Mouse (Mus musculus) liver, postnatal 0 days (tissue): Measurements from ENCODE around the gene Kcnn1. TPM values are rescaled to one million over a fixed set of nuclear protein-coding genes. Genes with fewer than 3 reads are reported as not detected.
"Not testable (repeated sequence)": the region's sequence is repeated elsewhere in the genome, so short reads cannot be mapped to it uniquely, and the experiment has no call there.

Experiments used
- ATAC-seq: fragments of 200-750 bp; cut with Nextera tagmentation; 2 replicates; pipeline ENCODE4 v1.8.0; 2017; ENCODE audit warnings: mild to moderate bottlenecking, moderate library complexity
- DNase-seq: peaks from one replicate; pipeline ENCODE4 v3.0.0-alpha.2; 2016
- H3K27ac ChIP-seq: fragments of 300-500 bp; sonication (generic); 2 replicates; pipeline ENCODE4 v1.5.1; 2014; ENCODE audit warnings: antibody characterized with exemption, moderate library complexity, mild to moderate bottlenecking, low read depth
- H3K27me3 ChIP-seq: fragments of 300-500 bp; sonication (generic); 2 replicates; pipeline ENCODE4 v1.6.1; 2014; ENCODE audit warnings: low read length, control low read depth, mixed read lengths; ENCODE audit not compliant: insufficient read depth
- H3K36me3 ChIP-seq: fragments of 300-500 bp; sonication (generic); replicated peaks from 2 replicates; pipeline ENCODE4 v1.6.1; 2014; ENCODE audit warnings: mild to moderate bottlenecking, control low read depth, low read length, moderate library complexity, mixed read lengths; ENCODE audit not compliant: insufficient read depth
- H3K4me1 ChIP-seq: fragments of 300-500 bp; sonication (generic); 2 replicates; pipeline ENCODE4 v1.6.1; 2014; ENCODE audit warnings: antibody characterized with exemption, mild to moderate bottlenecking, control low read depth; ENCODE audit not compliant: insufficient read depth
- H3K4me2 ChIP-seq: fragments of 300-500 bp; sonication (generic); 2 replicates; pipeline ENCODE4 v1.6.1; 2014; ENCODE audit warnings: low read depth, mild to moderate bottlenecking, low read length, moderate library complexity, mixed read lengths
- H3K4me3 ChIP-seq: fragments of 300-500 bp; sonication (generic); 2 replicates; pipeline ENCODE4 v1.5.1; 2014; ENCODE audit warnings: low read depth, low read length
- H3K9ac ChIP-seq: fragments of 300-500 bp; sonication (generic); replicated peaks from 2 replicates; pipeline ENCODE4 v1.6.1; 2014; ENCODE audit warnings: mild to moderate bottlenecking, moderate library complexity
- H3K9me3 ChIP-seq: fragments of 300-500 bp; sonication (generic); 2 replicates; pipeline ENCODE4 v1.6.1; 2016; ENCODE audit warnings: mild to moderate bottlenecking, control low read depth, low read length, mixed read lengths
- CTCF ChIP-seq: sonication (generic); IDR thresholded peaks from 2 replicates; pipeline ENCODE4 v1.5.1; 2016; ENCODE audit warnings: antibody characterized with exemption, low read depth
- EP300 ChIP-seq: IDR thresholded peaks from 2 replicates; pipeline ENCODE4 v1.6.1; 2016; ENCODE audit warnings: antibody characterized with exemption, low read depth, mild to moderate bottlenecking
- WGBS: fragments of 180-500 bp; shearing (Covaris S2); extraction: QIAGEN DNeasy Blood & Tissue Kit; methylation state at CpG from one replicate; pipeline ENCODE4 v1.1.7; 2014; ENCODE audit not compliant: insufficient replicate concordance; 5-methylcytosine and 5-hydroxymethylcytosine counted together
- polyA plus RNA-seq: library from polyadenylated mRNA; unstranded; fragments of >200 nt; fragmentation: Nextera tagmentation; extraction: Ambion mirVana; gene quantifications from 2 replicates; pipeline ENCODE4 v1.2.1, GENCODE M21; 2015

The Kcnn1 gene
- polyA plus RNA-seq, 1 experiment from 2014 or later = 0.19 TPM

DNA sequence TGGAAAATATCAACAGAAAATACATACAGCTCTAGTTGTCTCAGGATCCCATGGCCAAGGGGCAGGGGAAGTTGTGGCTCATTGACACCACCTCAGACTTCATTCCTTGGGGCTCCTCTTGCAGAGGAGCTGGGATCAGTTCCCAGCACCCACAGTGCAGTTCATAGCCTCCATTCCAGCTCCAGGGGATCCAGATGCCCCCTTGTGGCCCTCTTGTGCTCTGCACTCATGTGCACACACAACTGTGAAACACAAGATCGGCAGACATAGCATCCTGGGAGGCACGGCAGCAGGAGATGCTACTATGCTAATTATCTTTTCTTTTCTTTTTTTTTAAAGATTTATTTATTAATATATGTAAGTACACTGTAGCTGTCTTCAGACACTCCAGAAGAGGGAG is 36.0 kb downstream of the Kcnn1 start:
- Histone ChIP-seq H3K9ac (no peak overlapping the region), H3K9me3 (no peaks in the 10 kb centered on the region), H3K27me3 (no peaks in the 10 kb centered on the region), H3K4me3 (no peak overlapping the region), H3K36me3 (no peaks in the 10 kb centered on the region), H3K4me1 (no peaks in the 10 kb centered on the region), H3K4me2 (no peak overlapping the region), H3K27ac (no peak overlapping the region)
- no peak for ATAC-seq
- DNase-seq = no peak
- 91% methylated on average over 2 of the region's 2 CpGs for WGBS
- TF ChIP-seq EP300 = no peak
- peak; percentile 53 for TF ChIP-seq CTCF

GRCm38 (mm10) chr8:70825816-70826215 is 37.2 kb downstream of the Kcnn1 start:
- Histone ChIP-seq H3K27me3 (no peaks in the 10 kb centered on the region), H3K36me3 (no peaks in the 10 kb centered on the region), H3K9me3 (no peaks in the 10 kb centered on the region), H3K4me1 (no peaks in the 10 kb centered on the region; the same call in 1 of the 2 replicates), H3K4me2 (no peak overlapping the region), H3K4me3 (no peak overlapping the region), H3K27ac (no peak overlapping the region), H3K9ac (no peak overlapping the region)
- ATAC-seq (no peak), DNase-seq (no peak)
- TF ChIP-seq CTCF (no peak), EP300 (no peak)
- WGBS = 78% methylated on average over 8 of the region's 8 CpGs

DNA sequence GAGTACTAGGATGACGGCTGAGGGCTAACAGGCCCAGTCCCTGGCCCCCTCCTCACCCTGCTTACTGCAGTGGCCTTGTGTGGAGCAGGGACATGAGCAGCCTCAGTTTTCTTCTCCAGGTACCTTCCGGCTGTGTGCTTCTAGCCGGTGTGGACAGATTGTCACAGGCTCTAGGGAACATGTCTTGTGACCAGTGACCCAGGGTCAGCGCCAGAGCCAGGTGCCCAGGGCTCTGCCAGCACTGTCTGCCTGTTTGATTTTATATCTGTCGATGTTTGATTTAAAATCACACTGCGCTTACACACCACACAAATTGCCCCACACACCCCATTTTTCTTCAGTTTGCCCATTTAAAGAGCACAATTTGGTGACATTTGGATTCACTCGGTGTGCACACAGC is 39.3 kb downstream of the Kcnn1 start:
- TF ChIP-seq EP300 (no peak), CTCF (no peak)
- H3K36me3 ChIP-seq = no peaks in the 10 kb centered on the region
- H3K4me3 ChIP-seq = no peak overlapping the region
- DNase-seq = no peak
- H3K4me1 ChIP-seq = no peaks in the 10 kb centered on the region; the same call in 1 of the 2 replicates
- H3K27ac ChIP-seq = no peak overlapping the region
- H3K9me3 ChIP-seq = no peaks in the 10 kb centered on the region
- 80% methylated on average over 7 of the region's 7 CpGs for WGBS
- ATAC-seq = no peak
- H3K27me3 ChIP-seq = no peaks in the 10 kb centered on the region
- H3K9ac ChIP-seq = no peak overlapping the region
- no peak overlapping the region for H3K4me2 ChIP-seq

DNA sequence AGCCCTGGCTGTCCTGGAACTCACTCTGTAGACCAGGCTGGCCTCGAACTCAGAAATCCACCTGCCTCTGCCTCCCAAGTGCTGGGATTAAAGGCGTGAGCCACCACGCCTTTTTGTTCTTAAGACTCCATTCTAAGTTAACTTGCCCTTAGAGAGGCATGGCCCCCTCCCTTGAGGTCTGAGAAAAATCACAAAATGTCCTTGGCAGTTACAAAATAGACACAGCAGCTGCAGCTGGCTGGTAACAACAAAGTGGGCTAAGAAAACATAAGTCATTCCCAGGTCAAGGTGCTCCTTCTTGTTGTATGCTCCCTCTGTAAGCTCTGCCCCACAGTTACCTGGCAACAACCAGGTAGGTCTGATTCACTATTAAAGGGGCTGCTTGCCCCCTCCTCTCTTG is 40.5 kb downstream of the Kcnn1 start:
- H3K9me3 ChIP-seq, H3K27ac ChIP-seq, H3K9ac ChIP-seq, H3K36me3 ChIP-seq, H3K4me1 ChIP-seq, ATAC-seq, H3K4me2 ChIP-seq, DNase-seq, H3K27me3 ChIP-seq, H3K4me3 ChIP-seq: not testable (repeated sequence)
- WGBS = 83% methylated on average over 3 of the region's 3 CpGs

- Histone ChIP-seq H3K9me3 (no peaks in the 10 kb centered on the region), H3K27ac (no peak overlapping the region), H3K4me1 (peaks cover 3% of the 10 kb centered on the region), H3K9ac (no peak overlapping the region), H3K4me3 (no peak overlapping the region), H3K4me2 (no peak overlapping the region), H3K27me3 (no peaks in the 10 kb centered on the region), H3K36me3 (no peaks in the 10 kb centered on the region)
- DNase-seq (no peak), ATAC-seq (no peak)
- TF ChIP-seq CTCF (no peak), EP300 (no peak)
- 52% methylated on average over 11 of the region's 11 CpGs for WGBS
Measured at GRCm38 (mm10) chr8:70821992-70822391, 41.1 kb downstream of the Kcnn1 start.

- DNase-seq (peak; percentile 85), ATAC-seq (peak; percentile 42; the same call in 1 of the 2 replicates)
- Histone ChIP-seq H3K9ac (no peak overlapping the region), H3K27ac (no peak overlapping the region), H3K9me3 (no peaks in the 10 kb centered on the region), H3K36me3 (no peaks in the 10 kb centered on the region), H3K4me1 (peaks cover 6% of the 10 kb centered on the region), H3K4me2 (no peak overlapping the region), H3K4me3 (no peak overlapping the region), H3K27me3 (no peaks in the 10 kb centered on the region)
- TF ChIP-seq EP300 = no peak
- TF ChIP-seq CTCF = peak; percentile 99
- 16% methylated on average over 30 of the region's 30 CpGs for WGBS
Measured at GRCm38 (mm10) chr8:70821399-70821962, 41.6 kb downstream of the Kcnn1 start.
